Mouse (Mus musculus) lung, adult 2 months (tissue): ENCODE results near the gene Pin1. TPM values are rescaled to one million over a fixed set of nuclear protein-coding genes. Genes with fewer than 3 reads are reported as not detected.
A peak's percentile ranks its signal among the peaks of the same experiment; 100 is the strongest.

Experiments used
- DNase-seq: peaks from one replicate; pipeline ENCODE4 v3.0.0; 2022
- H3K4me1 ChIP-seq: fragments of 200-500 bp; 2 replicates; pipeline ENCODE4 v1.6.1; 2011; ENCODE audit warnings: low read length; ENCODE audit not compliant: control insufficient read depth, insufficient read depth
- H3K4me3 ChIP-seq: fragments of 200-500 bp; replicated peaks from 2 replicates; pipeline ENCODE3; 2011; ENCODE audit warnings: low read depth, mild to moderate bottlenecking, control low read depth, low read length; ENCODE audit errors: extremely low read depth
- CTCF ChIP-seq: fragments of 200-500 bp; IDR thresholded peaks from 2 replicates; pipeline ENCODE4 v1.5.1; 2011; ENCODE audit warnings: mild to moderate bottlenecking, low read length, control low read depth; ENCODE audit not compliant: insufficient read depth
- POLR2A ChIP-seq: fragments of 200-500 bp; IDR thresholded peaks from 2 replicates; pipeline ENCODE4 v1.6.1; 2011; ENCODE audit warnings: low read depth, mild to moderate bottlenecking, control low read depth, low read length, borderline replicate concordance; ENCODE audit errors: extremely low read depth
- WGBS: fragments of 180-500 bp; shearing (Covaris S2); methylation state at CpG from one replicate; pipeline ENCODE4 v1.1.7; 2018; 5-methylcytosine and 5-hydroxymethylcytosine counted together
- polyA plus RNA-seq: library from polyadenylated mRNA; depleted of rRNA; stranded (reverse); fragments of >200 nt; gene quantifications from 2 replicates; pipeline ENCODE4 v1.2.3, GENCODE M21; 2012; rRNA removed

Gene Pin1
- polyA plus RNA-seq, 1 experiment, result 14.8 TPM

GRCm38 (mm10) chr9:20715332-20715731 is 63.4 kb downstream of the Pin1 start:
- H3K4me1 ChIP-seq, result no peaks in the 10 kb centered on the region
- WGBS, result 75% methylated on average over 7 of the region's 7 CpGs
- no peak for DNase-seq
- no peak overlapping the region for H3K4me3 ChIP-seq
- TF ChIP-seq CTCF (peak; percentile 26; the same call in 1 of the 2 replicates), POLR2A (no peak)

Other genes with a start within 250 kb of the Pin1 start
- gene Zfp26, start 191.9 kb upstream of the Pin1 start, polyA plus RNA-seq, result 1.5 and 2.8 TPM in 2 replicates
- 4.6 and 5.0 TPM in 2 replicates for gene Zfp426, start 159.3 kb upstream of the Pin1 start, polyA plus RNA-seq
- 6.6 and 8.9 TPM in 2 replicates for gene Zfp266, start 130.7 kb upstream of the Pin1 start, polyA plus RNA-seq
- gene Zfp846, start 70.8 kb upstream of the Pin1 start, polyA plus RNA-seq, result 1.7 and 2.6 TPM in 2 replicates
- 172 and 176 TPM in 2 replicates for gene Ubl5, start 9.2 kb upstream of the Pin1 start, polyA plus RNA-seq
- gene Fbxl12, start 7.3 kb upstream of the Pin1 start, polyA plus RNA-seq, result 55.6 and 59.7 TPM in 2 replicates
- 14.2 and 15.2 TPM in 2 replicates for gene Olfm2, start 94.3 kb downstream of the Pin1 start, polyA plus RNA-seq
- 4.0 and 4.6 TPM in 2 replicates for gene Col5a3, start 163.0 kb downstream of the Pin1 start, polyA plus RNA-seq
- not detected in 2 replicates for gene Rdh8, start 166.4 kb downstream of the Pin1 start, polyA plus RNA-seq
- 95.9 and 105 TPM in 2 replicates for gene A230050P20Rik, start 216.5 kb downstream of the Pin1 start, polyA plus RNA-seq
- gene Angptl6, start 227.6 kb downstream of the Pin1 start, polyA plus RNA-seq, result 2.8 and 3.5 TPM in 2 replicates
- 36.2 and 49.8 TPM in 2 replicates for gene Ppan, start 236.1 kb downstream of the Pin1 start, polyA plus RNA-seq
- gene Eif3g, start 246.5 kb downstream of the Pin1 start, polyA plus RNA-seq, result 88.4 and 93.6 TPM in 2 replicates